Mouse (Mus musculus): Measurements from ENCODE around the gene Mtfp1. TPM values are rescaled to one million over a fixed set of nuclear protein-coding genes. Genes with fewer than 3 reads are reported as not detected.

Mtfp1 gene
- polyA plus RNA-seq, 1 experiment from 2014 or later, result 5.7 TPM

DNA sequence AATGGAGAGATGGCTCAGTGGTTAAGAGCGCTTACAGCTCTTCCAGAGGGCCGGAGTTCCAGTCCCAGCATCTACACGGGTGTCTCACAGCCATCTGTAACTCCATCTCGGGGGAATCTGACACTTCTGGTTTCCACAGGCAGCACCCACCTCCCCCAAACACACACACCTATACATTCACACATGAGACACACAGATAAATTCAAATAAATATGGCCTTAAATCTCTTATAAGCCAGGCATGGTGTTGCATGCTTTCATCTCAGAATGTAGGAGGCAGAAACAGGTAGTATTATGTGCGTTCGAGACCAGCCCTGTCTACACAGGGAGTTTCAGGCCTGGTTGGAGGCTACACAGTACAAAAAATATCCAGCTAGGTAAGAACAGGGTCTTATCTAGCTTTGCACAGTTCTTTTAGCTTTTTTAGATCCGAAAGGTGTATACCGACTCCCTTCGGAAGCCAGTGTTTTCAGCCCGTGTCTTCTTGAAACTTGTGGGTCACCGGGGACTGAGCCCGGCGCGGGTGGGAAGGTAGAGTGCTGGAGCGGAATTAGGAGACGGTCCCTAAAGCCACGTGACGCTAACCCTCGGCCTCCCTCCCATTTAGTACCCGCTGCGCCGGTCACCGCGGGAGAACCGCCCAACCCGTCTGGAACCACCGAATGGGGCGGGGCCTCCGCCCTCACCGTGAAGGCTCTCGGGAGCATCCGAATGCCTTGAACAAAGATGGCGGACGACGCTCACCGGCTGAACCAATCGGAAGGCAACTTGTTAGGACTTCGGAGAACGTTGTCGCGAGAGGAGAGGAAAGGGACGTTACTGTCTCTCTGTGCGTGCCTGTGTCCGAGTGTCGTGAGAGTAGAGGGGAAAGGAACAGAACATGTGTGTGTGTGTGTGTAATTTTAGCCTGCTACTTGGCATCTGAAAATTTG is 1.1 kb upstream of the Mtfp1 start:
- peak; percentile 98 for DNase-seq (ENCODE audit: low spot score, missing footprints)
- 2% methylated on average over 45 of the region's 45 CpGs for WGBS

DNA sequence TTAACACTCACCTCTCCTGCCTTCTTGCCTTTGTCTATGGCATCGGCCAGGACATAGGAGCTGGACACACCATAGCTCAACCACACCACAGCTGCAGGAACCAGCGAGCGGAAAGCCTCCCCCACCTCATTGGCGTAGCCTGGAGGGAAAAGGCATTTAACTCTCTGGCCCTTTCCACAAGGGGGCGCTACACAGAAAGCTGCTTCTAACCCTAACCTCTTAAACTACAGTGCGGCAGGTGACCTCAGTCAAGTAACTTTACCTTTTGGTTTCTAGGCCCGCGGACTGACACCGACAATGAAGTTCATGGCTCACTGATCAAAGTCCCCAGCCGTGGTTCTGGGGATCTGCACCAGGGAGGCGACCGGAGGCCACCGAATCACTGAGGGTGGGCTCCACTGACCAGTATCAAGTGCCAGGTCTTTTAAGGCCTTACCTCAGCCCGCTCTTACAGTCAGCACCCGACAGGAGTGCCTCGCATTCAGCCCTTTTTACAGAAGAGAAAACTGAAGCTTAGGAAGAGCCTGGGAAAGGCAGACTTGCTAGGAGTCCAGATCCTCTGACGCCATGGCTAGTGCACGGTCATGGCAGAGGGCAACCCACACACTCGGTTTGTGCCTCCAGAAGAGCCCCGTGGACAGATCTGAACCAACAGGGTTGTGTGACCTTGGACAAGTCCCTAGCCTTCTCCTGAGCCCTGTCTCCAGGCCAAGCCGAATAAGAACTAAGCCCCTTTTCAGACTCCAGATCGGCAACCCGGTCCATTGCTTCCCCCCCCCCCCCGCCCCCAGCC is 671 bp downstream of the Mtfp1 start:
- H3K36me3 ChIP-seq (ENCODE audit: control insufficient read depth, insufficient read depth, low read length), result peaks cover 6% of the 10 kb centered on the region; the same call in 1 of the 2 replicates
- 6% methylated on average over 23 of the region's 24 CpGs for WGBS
- ATAC-seq (ENCODE audit: low FRiP score) (peak; percentile 1; the same call in 1 of the 2 replicates), DNase-seq (ENCODE audit: low spot score, missing footprints) (peak; percentile 94)
- H3K4me2 ChIP-seq, result peak overlapping the region; percentile 57
- H3K9me3 ChIP-seq (ENCODE audit: control insufficient read depth, low read length), result no peaks in the 10 kb centered on the region
- H3K27me3 ChIP-seq (ENCODE audit: control insufficient read depth, insufficient read depth, low read length), result no peaks in the 10 kb centered on the region
- peaks cover 12% of the 10 kb centered on the region for H3K4me1 ChIP-seq (ENCODE audit: control insufficient read depth, insufficient read depth, low read length)
- peak overlapping the region; percentile 63 for H3K9ac ChIP-seq (ENCODE audit: low read length)
- peak overlapping the region; percentile 53 for H3K4me3 ChIP-seq (ENCODE audit: low read depth, low read length)
- no peak overlapping the region for H3K27ac ChIP-seq (ENCODE audit: low read depth, low read length)

More for the DNA sequence above, 1.1 kb upstream of the Mtfp1 start:
- Histone ChIP-seq H3K9ac (ENCODE audit: low read length) (peak overlapping the region; percentile 85), H3K4me3 (ENCODE audit: low read depth, low read length) (peak overlapping the region; percentile 44), H3K27me3 (ENCODE audit: control insufficient read depth, insufficient read depth, low read length) (no peaks in the 10 kb centered on the region), H3K9me3 (ENCODE audit: control insufficient read depth, low read length) (no peaks in the 10 kb centered on the region), H3K4me1 (ENCODE audit: control insufficient read depth, insufficient read depth, low read length) (peaks cover 12% of the 10 kb centered on the region), H3K27ac (ENCODE audit: low read depth, low read length) (peak overlapping the region; percentile 62), H3K4me2 (peak overlapping the region; percentile 72), H3K36me3 (ENCODE audit: control insufficient read depth, insufficient read depth, low read length) (peaks cover 2% of the 10 kb centered on the region; the same call in 1 of the 2 replicates)
- peak; percentile 96 for ATAC-seq (ENCODE audit: low FRiP score)

DNA sequence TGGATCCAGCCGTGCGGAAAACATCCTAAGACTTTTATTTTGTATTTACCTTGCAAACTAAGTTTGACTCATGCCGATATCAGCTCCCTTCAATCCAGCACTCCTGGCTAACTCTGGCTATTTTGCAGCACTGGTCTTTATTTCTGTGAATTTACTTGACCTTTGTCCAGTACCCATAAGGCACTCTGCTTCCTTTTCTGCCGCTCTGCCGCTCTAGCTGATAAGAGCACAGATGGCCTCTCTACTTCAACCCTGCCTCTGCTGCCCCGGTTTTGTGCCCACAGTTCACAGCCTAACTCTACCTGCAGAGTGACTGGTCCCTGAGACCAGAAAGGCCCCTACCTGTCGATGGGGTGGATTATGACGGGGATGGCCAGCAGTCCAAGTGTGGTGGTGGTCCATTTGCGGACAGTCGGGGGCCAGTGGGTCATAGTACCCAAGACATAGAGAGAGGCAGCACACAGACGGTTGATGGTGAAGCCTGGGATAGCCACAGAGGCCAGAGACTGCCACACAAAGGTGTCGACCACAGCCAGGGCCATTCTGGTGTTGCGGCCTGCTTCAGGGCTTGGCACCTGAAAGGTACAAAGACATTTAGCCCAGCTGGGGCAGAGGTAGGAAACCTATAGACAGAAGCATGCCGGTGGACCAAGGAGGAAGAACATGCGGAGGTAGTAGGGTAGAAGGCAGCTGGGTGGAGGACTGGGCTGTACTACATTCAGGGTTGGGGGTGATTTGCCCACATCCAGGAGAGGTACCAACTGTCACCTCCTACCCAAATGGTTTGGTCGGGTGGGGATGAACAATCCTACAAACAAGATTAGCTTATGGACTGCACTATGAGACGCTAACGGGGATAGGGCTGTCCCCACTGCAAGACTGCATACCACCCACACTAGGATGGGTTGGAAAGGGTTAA is 1.5 kb downstream of the Mtfp1 start:
- Histone ChIP-seq H3K9ac (ENCODE audit: low read length) (no peak overlapping the region), H3K4me2 (no peak overlapping the region), H3K4me1 (ENCODE audit: control insufficient read depth, insufficient read depth, low read length) (peaks cover 12% of the 10 kb centered on the region), H3K36me3 (ENCODE audit: control insufficient read depth, insufficient read depth, low read length) (peaks cover 6% of the 10 kb centered on the region; the same call in 1 of the 2 replicates), H3K27me3 (ENCODE audit: control insufficient read depth, insufficient read depth, low read length) (no peaks in the 10 kb centered on the region), H3K27ac (ENCODE audit: low read depth, low read length) (no peak overlapping the region), H3K9me3 (ENCODE audit: control insufficient read depth, low read length) (no peaks in the 10 kb centered on the region), H3K4me3 (ENCODE audit: low read depth, low read length) (no peak overlapping the region)
- no peak for ATAC-seq (ENCODE audit: low FRiP score)
- no peak for DNase-seq (ENCODE audit: low spot score, missing footprints)
- 86% methylated on average over 18 of the region's 18 CpGs for WGBS

DNA sequence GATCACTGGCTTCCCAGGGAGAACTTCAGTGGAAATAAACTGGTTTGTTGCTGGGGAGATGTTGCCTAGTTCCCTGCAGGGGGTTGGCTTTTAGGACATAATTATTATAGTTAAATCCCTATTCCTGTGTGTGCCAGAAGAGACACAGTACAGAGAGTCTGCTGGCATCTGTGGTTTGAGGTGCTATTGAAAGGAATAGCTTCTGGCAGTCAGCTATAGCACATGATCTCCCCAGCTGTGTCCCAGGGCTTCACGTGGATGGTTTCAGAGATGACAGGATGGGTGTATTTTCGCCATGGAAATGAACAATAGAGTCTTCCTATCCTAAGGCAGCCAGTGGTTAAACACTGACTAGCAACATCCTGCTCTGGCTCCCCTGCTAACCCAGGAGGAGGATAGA is 8.0 kb downstream of the Mtfp1 start:
- Histone ChIP-seq H3K9ac (ENCODE audit: low read length) (no peak overlapping the region), H3K4me3 (ENCODE audit: low read depth, low read length) (no peak overlapping the region), H3K27me3 (ENCODE audit: control insufficient read depth, insufficient read depth, low read length) (no peaks in the 10 kb centered on the region), H3K36me3 (ENCODE audit: control insufficient read depth, insufficient read depth, low read length) (peaks cover 6% of the 10 kb centered on the region; the same call in 1 of the 2 replicates), H3K9me3 (ENCODE audit: control insufficient read depth, low read length) (no peaks in the 10 kb centered on the region), H3K4me2 (no peak overlapping the region), H3K27ac (ENCODE audit: low read depth, low read length) (no peak overlapping the region), H3K4me1 (ENCODE audit: control insufficient read depth, insufficient read depth, low read length) (no peaks in the 10 kb centered on the region)
- DNase-seq (ENCODE audit: low spot score, missing footprints) (no peak), ATAC-seq (ENCODE audit: low FRiP score) (no peak)
- WGBS, result 72% methylated on average over 2 of the region's 2 CpGs

DNA sequence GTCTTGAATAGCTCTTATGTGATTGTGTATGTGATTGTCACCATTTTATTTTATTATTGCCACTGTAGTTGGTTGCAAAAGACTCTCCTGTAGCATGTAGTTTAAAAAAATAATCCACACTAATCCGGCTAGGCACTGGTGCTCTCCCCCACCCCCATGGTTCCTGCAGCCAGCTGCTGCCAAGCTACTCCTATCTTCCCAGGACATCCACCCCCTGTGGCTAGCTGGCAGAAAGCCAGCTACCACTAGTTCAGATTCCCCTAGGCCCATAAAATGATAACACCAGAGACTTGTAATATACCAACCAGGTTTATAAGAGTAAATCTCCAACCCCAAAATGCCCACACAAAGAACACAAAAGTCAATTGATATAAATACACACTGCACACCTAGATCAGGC is 9.0 kb downstream of the Mtfp1 start:
- Histone ChIP-seq H3K9me3 (ENCODE audit: control insufficient read depth, low read length) (no peaks in the 10 kb centered on the region), H3K27me3 (ENCODE audit: control insufficient read depth, insufficient read depth, low read length) (no peaks in the 10 kb centered on the region), H3K4me1 (ENCODE audit: control insufficient read depth, insufficient read depth, low read length) (no peaks in the 10 kb centered on the region), H3K9ac (ENCODE audit: low read length) (no peak overlapping the region), H3K36me3 (ENCODE audit: control insufficient read depth, insufficient read depth, low read length) (peaks cover 3% of the 10 kb centered on the region; the same call in 1 of the 2 replicates), H3K4me2 (no peak overlapping the region), H3K4me3 (ENCODE audit: low read depth, low read length) (no peak overlapping the region), H3K27ac (ENCODE audit: low read depth, low read length) (no peak overlapping the region)
- 67% methylated on average over 1 of the region's 1 CpGs for WGBS
- ATAC-seq (ENCODE audit: low FRiP score), result no peak
- DNase-seq (ENCODE audit: low spot score, missing footprints), result no peak

DNA sequence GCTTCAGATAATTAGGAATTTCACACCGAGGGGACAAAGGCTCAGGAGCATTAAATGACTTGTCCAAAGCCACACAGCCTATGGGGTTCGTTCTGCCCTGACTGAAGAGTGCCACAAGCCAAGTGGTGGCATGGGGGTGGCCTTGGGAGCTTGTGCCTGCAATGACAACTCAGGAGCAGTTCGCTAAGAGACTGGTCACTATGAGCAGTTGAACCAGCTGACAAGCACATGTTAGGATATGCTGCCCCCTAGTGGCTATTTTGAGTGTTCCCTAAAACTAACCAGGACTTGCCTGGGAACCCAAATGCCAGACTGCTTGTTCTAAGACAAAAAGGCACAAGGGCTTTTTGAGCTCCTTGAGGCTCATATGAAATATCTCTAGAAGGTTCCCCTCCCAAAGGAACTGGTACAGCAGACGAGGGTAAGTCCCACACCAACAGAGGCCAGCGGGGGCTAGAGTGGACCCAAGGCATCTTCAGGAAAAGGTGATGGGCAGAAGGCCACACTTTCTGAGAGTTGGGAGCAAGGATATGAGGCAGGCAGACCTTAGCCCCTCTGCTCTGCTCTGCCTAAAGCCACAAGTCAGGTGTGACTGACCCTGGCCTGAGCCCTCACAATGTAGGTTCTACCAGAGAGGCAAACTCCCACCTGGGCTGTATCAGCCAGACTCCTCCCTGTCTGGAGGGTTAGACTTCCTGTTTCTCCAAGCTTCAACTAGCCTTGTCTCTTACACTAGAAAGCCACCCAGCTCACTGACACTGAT is 11.7 kb downstream of the Mtfp1 start:
- no peak overlapping the region for H3K4me3 ChIP-seq (ENCODE audit: low read depth, low read length)
- no peaks in the 10 kb centered on the region for H3K36me3 ChIP-seq (ENCODE audit: control insufficient read depth, insufficient read depth, low read length)
- ATAC-seq (ENCODE audit: low FRiP score), result peak; percentile 50; the same call in 1 of the 2 replicates
- H3K27me3 ChIP-seq (ENCODE audit: control insufficient read depth, insufficient read depth, low read length), result no peaks in the 10 kb centered on the region
- no peak overlapping the region for H3K27ac ChIP-seq (ENCODE audit: low read depth, low read length)
- H3K4me2 ChIP-seq, result no peak overlapping the region
- H3K9ac ChIP-seq (ENCODE audit: low read length), result no peak overlapping the region
- WGBS, result 29% methylated on average over 5 of the region's 5 CpGs
- H3K9me3 ChIP-seq (ENCODE audit: control insufficient read depth, low read length), result no peaks in the 10 kb centered on the region
- peak; percentile 95 for DNase-seq (ENCODE audit: low spot score, missing footprints)
- H3K4me1 ChIP-seq (ENCODE audit: control insufficient read depth, insufficient read depth, low read length), result no peaks in the 10 kb centered on the region

DNA sequence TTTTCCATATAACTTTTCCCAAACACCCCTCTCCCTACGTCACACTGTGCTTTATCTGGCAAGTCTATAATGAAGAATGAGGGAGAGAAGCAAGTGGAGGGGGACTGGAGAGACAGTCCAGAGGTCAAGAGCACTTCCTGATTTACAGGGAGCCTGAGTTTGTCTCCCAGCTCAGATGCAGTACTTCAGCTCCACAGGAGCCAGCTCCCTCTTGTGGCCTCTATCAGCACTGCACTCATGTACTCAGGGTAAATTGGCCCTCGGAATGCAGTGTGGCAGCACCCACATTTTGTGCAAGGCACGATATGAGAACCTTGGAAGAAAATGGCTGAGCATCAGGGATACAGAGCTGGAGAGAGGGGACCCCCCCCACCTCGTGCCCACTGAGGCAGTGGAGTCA is 15.0 kb downstream of the Mtfp1 start:
- WGBS, result 20% methylated on average over 4 of the region's 4 CpGs
- Histone ChIP-seq H3K27me3 (ENCODE audit: control insufficient read depth, insufficient read depth, low read length) (no peaks in the 10 kb centered on the region), H3K4me1 (ENCODE audit: control insufficient read depth, insufficient read depth, low read length) (no peaks in the 10 kb centered on the region), H3K4me2 (no peak overlapping the region), H3K27ac (ENCODE audit: low read depth, low read length) (no peak overlapping the region), H3K9ac (ENCODE audit: low read length) (no peak overlapping the region), H3K4me3 (ENCODE audit: low read depth, low read length) (no peak overlapping the region), H3K36me3 (ENCODE audit: control insufficient read depth, insufficient read depth, low read length) (no peaks in the 10 kb centered on the region), H3K9me3 (ENCODE audit: control insufficient read depth, low read length) (no peaks in the 10 kb centered on the region)
- DNase-seq (ENCODE audit: low spot score, missing footprints), result peak; percentile 91
- no peak for ATAC-seq (ENCODE audit: low FRiP score)
